7 mouse cellular contexts compared by ENCODE assay signal in genomic region chr14:36778956-36779355, GRCm38 (mm10).
DNase-seq lines count a peak whose midpoint lies in the region; ATAC-seq and TF ChIP-seq lines count a peak whose summit lies in the region.

No protein-coding gene starts in this region.

- no peaks in the 10 kb centered on the region for H3K4me1 ChIP-seq in lung, embryonic 14.5 days (ENCODE audit: insufficient read depth)
- H3K4me1 ChIP-seq in cerebellum, adult 2 months (ENCODE audit: control insufficient read depth, insufficient read depth, low read length): no peaks in the 10 kb centered on the region
- no peaks in the 10 kb centered on the region for H3K4me1 ChIP-seq in hindbrain, embryonic 16.5 days (ENCODE audit: control insufficient read depth, insufficient read depth, low read depth, low read length)

- H3K4me3 ChIP-seq in lung, embryonic 14.5 days (ENCODE audit: low read depth, low read length): no peak overlapping the region
- no peak overlapping the region for H3K4me3 ChIP-seq in cerebellum, adult 2 months (replicated peaks; ENCODE audit: insufficient read depth, low read depth, low read length)
- H3K4me3 ChIP-seq in hindbrain, embryonic 16.5 days (ENCODE audit: low read length): no peak overlapping the region

- TF ChIP-seq CTCF in lung, embryonic 14.5 days (IDR thresholded peaks at IDR 0.05; ENCODE audit: low read depth): no peak
- TF ChIP-seq CTCF in cerebellum, adult 2 months (IDR thresholded peaks at IDR 0.05; ENCODE audit: borderline replicate concordance, insufficient read depth, low read depth, low read length): peak; percentile 54; the same call in 1 of the 2 replicates

- no peak overlapping the region for H3K27ac ChIP-seq in lung, embryonic 14.5 days (ENCODE audit: low read depth)
- H3K27ac ChIP-seq in cerebellum, adult 2 months (ENCODE audit: insufficient read depth, low read length): no peak overlapping the region
- no peak overlapping the region for H3K27ac ChIP-seq in hindbrain, embryonic 16.5 days (ENCODE audit: low read depth, low read length)

- no peaks in the 10 kb centered on the region for H3K27me3 ChIP-seq in lung, embryonic 14.5 days (ENCODE audit: insufficient read depth, low read length)
- no peaks in the 10 kb centered on the region for H3K27me3 ChIP-seq in cerebellum, adult 2 months (ENCODE audit: control insufficient read depth, insufficient read depth, low read length)
- H3K27me3 ChIP-seq in hindbrain, embryonic 16.5 days (replicated peaks; ENCODE audit: control insufficient read depth, insufficient read depth, low read length): no peaks in the 10 kb centered on the region

- TF ChIP-seq POLR2A in cerebellum, adult 2 months (IDR thresholded peaks at IDR 0.05; ENCODE audit: borderline replicate concordance, insufficient read depth, low read length): no peak

- H3K4me2 ChIP-seq in lung, embryonic 14.5 days: no peak overlapping the region
- H3K4me2 ChIP-seq in hindbrain, embryonic 16.5 days (ENCODE audit: low read length): no peak overlapping the region

- ATAC-seq in lung, embryonic 14.5 days (ENCODE audit: insufficient read depth): no peak
- peak; percentile 91 for ATAC-seq in hindbrain, embryonic 16.5 days

- WGBS in lung, embryonic 14.5 days: 50% methylated on average over 1 of the region's 1 CpGs
- 30% methylated on average over 1 of the region's 1 CpGs for WGBS in cerebellum, adult 2 months
- WGBS in hindbrain, embryonic 16.5 days: 80% methylated on average over 1 of the region's 1 CpGs

- H3K9me3 ChIP-seq in lung, embryonic 14.5 days (ENCODE audit: low read depth, low read length): no peaks in the 10 kb centered on the region
- no peaks in the 10 kb centered on the region for H3K9me3 ChIP-seq in hindbrain, embryonic 16.5 days (ENCODE audit: control insufficient read depth, low read length)

- no peak overlapping the region for H3K9ac ChIP-seq in lung, embryonic 14.5 days
- no peak overlapping the region for H3K9ac ChIP-seq in hindbrain, embryonic 16.5 days (ENCODE audit: low read depth, low read length)

- DNase-seq in lung, embryonic 14.5 days: peak; percentile 5
- no peak for DNase-seq in lung, adult 18-20 months
- peak; percentile 10 to 39 for DNase-seq in cerebellum, adult 2 months
- peak; percentile 5 for DNase-seq in retina, postnatal 7 days (ENCODE audit: low read depth, low spot score)
- DNase-seq in natural killer cell, adult 2 months (ENCODE audit: low spot score in 2 of 2): no peak
- no peak for DNase-seq in heart, adult 8-10 months (ENCODE audit: low spot score)

- no peaks in the 10 kb centered on the region for H3K36me3 ChIP-seq in lung, embryonic 14.5 days (ENCODE audit: insufficient read depth)
- H3K36me3 ChIP-seq in hindbrain, embryonic 16.5 days (ENCODE audit: control insufficient read depth, insufficient read depth, low read length): no peaks in the 10 kb centered on the region

Comparison
In these comparisons a context has a peak if more than half of its experiments do, and no peak if none do; other contexts are left out.
1. DNase-seq: peak in lung, embryonic 14.5 days (single experiment), cerebellum, adult 2 months (2 of 2) and retina, postnatal 7 days (single experiment); none in lung, adult 18-20 months (0 of 2), natural killer cell, adult 2 months (0 of 2) and heart, adult 8-10 months (single experiment).